Mouse (Mus musculus) left cerebral cortex, postnatal 14 days (tissue): ENCODE measurements at regions not wholly inside any gene's neighbourhood (a gene's known extent, or its start where the extent isn't known, plus 50 kb on each side); places are given as distances from the start of the nearest gene placed in this dataset.

Experiments used
- DNase-seq, 2 experiments: peaks; one replicate each; pipeline ENCODE4 v3.0.0; 2021 to 2022; ENCODE audit warnings: low spot score in 2 of 2, mixed read lengths in 1 of 2
- intact Hi-C: fragments of 180-260 bp; cut with DNase I; formaldehyde crosslinking; loops from one replicate; pipeline ENCODE4 v1.15.1; 2025

GRCm38 (mm10) chr10:21479403-21479802 lies 102.3 kb downstream of the Aldh8a1 start:
- intact Hi-C loops = no loop called here

GRCm38 (mm10) chr10:21481255-21481654 lies 104.2 kb downstream of the Aldh8a1 start:
- intact Hi-C loops = no loop called here
- no peak for DNase-seq

More at GRCm38 (mm10) chr10:21479403-21479802, 102.3 kb downstream of the Aldh8a1 start:
- no peak for DNase-seq

GRCm38 (mm10) chr10:21482055-21482454 lies 105.0 kb downstream of the Aldh8a1 start:
- DNase-seq = no peak
- intact Hi-C loops = no loop called here

GRCm38 (mm10) chr10:21482659-21483058 lies 105.6 kb downstream of the Aldh8a1 start:
- intact Hi-C loops = no loop called here
- DNase-seq = no peak

- intact Hi-C loops = no loop called here
- peak in 1 of 2 experiments; percentile 37 for DNase-seq
Measured at GRCm38 (mm10) chr10:21483373-21483772, 106.3 kb downstream of the Aldh8a1 start.

GRCm38 (mm10) chr10:21488374-21488930 lies 104.5 kb upstream of the 1700020N01Rik start:
- no peak for DNase-seq
- intact Hi-C loops = no loop called here

GRCm38 (mm10) chr10:21490910-21491309 lies 102.0 kb upstream of the 1700020N01Rik start:
- intact Hi-C loops = no loop called here
- no peak for DNase-seq

GRCm38 (mm10) chr10:21492254-21492894 lies 100.6 kb upstream of the 1700020N01Rik start:
- intact Hi-C loops = no loop called here
- no peak for DNase-seq

GRCm38 (mm10) chr10:21494536-21494935 lies 98.4 kb upstream of the 1700020N01Rik start:
- DNase-seq = no peak
- intact Hi-C loops = no loop called here

- intact Hi-C loops = no loop called here
- no peak for DNase-seq
Measured at GRCm38 (mm10) chr10:21497110-21497509, 95.8 kb upstream of the 1700020N01Rik start.

- intact Hi-C loops = no loop called here
- no peak for DNase-seq
Measured at GRCm38 (mm10) chr10:21498143-21498542, 94.8 kb upstream of the 1700020N01Rik start.

GRCm38 (mm10) chr10:21501658-21502057 lies 91.3 kb upstream of the 1700020N01Rik start:
- no peak for DNase-seq
- intact Hi-C loops = no loop called here

- DNase-seq = no peak
- intact Hi-C loops = no loop called here
Measured at GRCm38 (mm10) chr10:21504431-21504830, 88.5 kb upstream of the 1700020N01Rik start.

- intact Hi-C loops = no loop called here
- DNase-seq = no peak
Measured at GRCm38 (mm10) chr10:21511386-21511785, 81.6 kb upstream of the 1700020N01Rik start.

- intact Hi-C loops = no loop called here
- DNase-seq = no peak
Measured at GRCm38 (mm10) chr10:21512486-21512885, 80.5 kb upstream of the 1700020N01Rik start.

GRCm38 (mm10) chr10:21517721-21518120 lies 75.2 kb upstream of the 1700020N01Rik start:
- intact Hi-C loops = no loop called here

GRCm38 (mm10) chr10:21520854-21521253 lies 72.1 kb upstream of the 1700020N01Rik start:
- DNase-seq = peak; percentile 16 to 66
- intact Hi-C loops = no loop called here

More at GRCm38 (mm10) chr10:21517721-21518120, 75.2 kb upstream of the 1700020N01Rik start:
- no peak for DNase-seq

GRCm38 (mm10) chr10:21525555-21525954 lies 67.4 kb upstream of the 1700020N01Rik start:
- intact Hi-C loops = loop anchor here (5.0 kb wide), 1 partner anchor 467 kb away; no protein-coding TSS in a partner anchor
- DNase-seq = no peak

GRCm38 (mm10) chr10:21528396-21528795 lies 64.5 kb upstream of the 1700020N01Rik start:
- intact Hi-C loops = loop anchor here (5.0 kb wide), 1 partner anchor 464 kb away; no protein-coding TSS in a partner anchor
- DNase-seq = peak in 1 of 2 experiments; percentile 38

- intact Hi-C loops = loop anchor here (5.0 kb wide), 1 partner anchor 463 kb away; no protein-coding TSS in a partner anchor
- peak in 1 of 2 experiments; percentile 34 for DNase-seq
Measured at GRCm38 (mm10) chr10:21529098-21529749, 63.7 kb upstream of the 1700020N01Rik start.
